Mouse (Mus musculus): ENCODE measurements around the gene Gpr149.
A peak's percentile ranks its signal among the peaks of the same experiment; 100 is the strongest.

The Gpr149 gene

DNA sequence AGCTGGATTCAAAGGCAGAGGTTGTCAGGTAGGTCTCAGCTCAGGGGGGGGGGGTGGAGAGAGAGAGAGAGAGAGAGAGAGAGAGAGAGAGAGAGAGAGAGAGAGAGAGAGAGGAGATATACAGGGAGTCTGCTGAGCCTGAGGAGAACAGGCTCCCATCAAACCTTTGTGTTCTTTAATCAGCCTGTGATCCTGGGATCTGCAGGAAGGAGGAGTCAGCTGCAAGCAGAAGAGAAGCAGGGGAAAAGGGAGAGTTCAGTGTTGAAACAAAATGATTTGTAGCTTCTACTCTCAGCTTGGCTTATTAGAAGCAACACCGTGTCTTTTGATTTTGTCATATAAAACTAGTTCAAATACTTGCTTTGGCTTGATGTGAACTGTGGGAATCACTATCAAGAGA, at the start of gene Gpr149:
Gene Gpr149 (minus strand): TSS at position 168 of the 400 bp plus-strand sequence.
- no peak for DNase-seq (ENCODE audit: low spot score in 2 of 2)

DNA sequence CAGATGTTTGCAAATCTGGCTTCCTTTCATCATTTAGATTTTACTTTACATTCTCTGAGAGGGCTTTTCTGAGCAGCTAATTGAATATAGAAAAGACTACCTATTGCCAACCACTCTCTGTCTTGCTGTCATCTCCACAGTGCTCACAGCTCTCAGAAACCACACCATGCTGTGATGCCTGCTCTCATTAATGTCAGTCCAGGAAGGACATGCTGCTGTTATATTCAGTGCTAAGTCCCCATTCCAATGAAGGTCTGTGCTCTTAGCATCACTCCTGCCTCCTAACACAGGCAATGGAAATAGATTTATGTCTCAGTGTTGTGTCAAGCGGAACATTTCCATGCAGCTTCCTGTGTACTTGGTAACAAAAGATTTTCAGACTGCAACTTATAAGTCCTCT, 45.6 kb upstream of the Gpr149 start:
- no peak for DNase-seq (ENCODE audit: low spot score in 2 of 2)

GRCm38 (mm10) chr3:62610861-62611260, 5.9 kb upstream of the Gpr149 start:
- DNase-seq (ENCODE audit: low spot score in 2 of 2) = no peak

GRCm38 (mm10) chr3:62605931-62606330, 991 bp upstream of the Gpr149 start:
- DNase-seq (ENCODE audit: low spot score in 2 of 2) = no peak

GRCm38 (mm10) chr3:62604047-62604391, 921 bp downstream of the Gpr149 start:
- DNase-seq (ENCODE audit: low spot score in 2 of 2) = no peak

GRCm38 (mm10) chr3:62603231-62604046, 1.5 kb downstream of the Gpr149 start:
- peak in 1 of 2 experiments; percentile 2 for DNase-seq (ENCODE audit: low spot score in 2 of 2)

DNA sequence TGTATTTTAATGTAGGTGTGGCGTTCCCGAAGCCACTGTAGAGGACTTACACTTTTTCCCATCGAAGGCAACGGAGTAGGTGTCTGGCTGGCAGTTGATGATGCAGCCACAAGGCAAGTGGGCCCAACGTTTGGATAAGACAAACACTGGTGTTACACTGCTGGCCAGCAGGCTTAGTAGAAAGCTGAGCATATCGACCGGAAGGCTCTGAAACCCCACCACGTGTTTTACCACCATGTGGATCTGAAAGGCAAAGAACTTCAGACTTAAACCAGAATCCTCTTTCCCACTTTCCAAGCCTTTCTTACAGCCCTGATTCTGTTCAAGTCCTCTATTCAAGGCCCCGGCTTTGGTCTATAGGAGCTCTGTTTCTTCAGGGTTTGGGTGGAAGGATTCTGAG, 2.5 kb downstream of the Gpr149 start:
- DNase-seq (ENCODE audit: low spot score in 2 of 2) = no peak

DNA sequence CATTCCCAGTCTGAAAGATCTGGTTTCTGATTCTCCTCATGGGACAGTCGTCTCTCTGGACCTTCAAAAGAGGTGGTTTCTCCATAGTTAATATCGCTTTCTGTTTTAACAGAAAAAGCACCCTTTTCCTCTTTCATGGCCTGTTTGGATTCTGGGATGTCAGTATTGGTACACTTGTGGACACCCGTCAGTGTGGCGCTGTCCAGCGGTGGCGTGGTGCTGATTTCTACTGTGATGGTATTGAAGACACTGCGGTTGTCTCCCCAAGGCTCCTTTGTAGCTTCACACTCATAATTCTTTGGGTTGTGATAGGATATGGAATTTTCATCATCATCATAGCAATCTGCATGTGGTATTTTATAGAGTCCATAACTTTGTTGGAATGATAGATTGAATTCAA, 10.1 kb downstream of the Gpr149 start:
- DNase-seq (ENCODE audit: low spot score in 2 of 2) = no peak

DNA sequence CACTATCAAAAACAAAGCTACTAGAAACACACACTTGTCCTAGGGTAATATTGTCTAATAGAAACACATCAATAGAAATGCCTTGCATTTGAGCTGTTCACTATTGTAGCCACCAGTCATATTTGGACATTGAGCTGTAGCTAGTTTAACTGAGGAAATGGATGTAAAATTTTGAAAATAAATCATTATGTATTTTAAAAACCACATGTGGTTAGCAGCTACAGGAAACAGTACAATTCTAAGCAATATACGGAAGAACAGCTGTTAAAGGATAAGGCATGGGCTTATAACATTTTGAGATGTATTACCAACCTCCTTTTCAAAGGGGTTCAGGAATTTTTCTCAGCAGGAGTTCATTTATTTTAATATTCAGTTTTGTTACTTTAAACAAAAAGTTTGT, 19.9 kb downstream of the Gpr149 start:
- DNase-seq (ENCODE audit: low spot score in 2 of 2) = no peak

GRCm38 (mm10) chr3:62527593-62527992, 77.3 kb downstream of the Gpr149 start:
- DNase-seq (ENCODE audit: low spot score in 2 of 2) = no peak

- DNase-seq (ENCODE audit: low spot score in 2 of 2) = peak; percentile 7 to 15
Measured at GRCm38 (mm10) chr3:62527160-62527559, 77.8 kb downstream of the Gpr149 start.

DNA sequence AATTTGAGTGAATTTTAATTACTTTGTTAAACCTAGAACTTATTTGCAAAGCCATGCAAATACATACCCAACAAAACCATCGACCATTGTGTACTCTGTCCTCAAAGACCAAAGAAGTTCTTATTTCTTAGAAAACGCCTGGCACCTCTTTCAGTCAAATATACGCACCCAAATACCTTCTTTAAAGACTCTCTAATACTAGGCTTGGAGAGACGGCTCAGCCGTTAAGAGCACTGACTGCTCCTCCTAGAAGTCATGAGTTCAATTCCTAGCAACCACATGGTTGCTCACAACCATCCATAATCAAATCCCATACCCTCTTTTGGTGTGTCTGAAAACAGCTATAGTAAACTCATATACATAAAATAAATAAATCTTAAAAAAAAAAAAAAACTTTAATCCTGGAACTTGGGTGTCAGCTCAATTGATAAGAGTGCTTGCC, 97.7 kb downstream of the Gpr149 start:
- DNase-seq (ENCODE audit: low spot score in 2 of 2) = no peak

- peak; percentile 97 to 98 for DNase-seq (ENCODE audit: low spot score in 2 of 2)
Measured at GRCm38 (mm10) chr3:62506488-62507205, 98.3 kb downstream of the Gpr149 start, which contains the start of gene Dhx36. Gene Dhx36 (minus strand): TSS chr3:62507004.

- DNase-seq (ENCODE audit: low spot score in 2 of 2) = no peak
Measured at GRCm38 (mm10) chr3:62505166-62505900, 99.6 kb downstream of the Gpr149 start.

DNA sequence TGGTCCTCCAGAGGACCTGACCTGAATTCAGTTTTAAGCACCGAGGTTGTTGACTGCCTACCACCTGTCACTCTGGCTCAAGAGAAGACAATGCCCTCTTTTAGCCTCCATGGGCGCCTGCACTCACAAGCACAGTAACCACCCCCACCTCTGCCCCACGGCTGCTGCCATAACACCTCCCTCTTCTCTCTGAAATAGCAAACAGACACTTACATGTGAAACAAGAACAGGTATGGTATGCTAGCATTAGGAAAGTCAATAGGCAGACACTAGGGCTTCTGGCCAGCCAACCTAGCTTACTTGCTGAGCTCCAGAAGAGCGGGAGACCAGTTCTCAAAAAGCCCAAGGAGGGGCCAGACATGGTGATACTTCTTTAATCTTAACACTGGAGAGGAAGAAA, 105.6 kb downstream of the Gpr149 start:
- DNase-seq (ENCODE audit: low spot score in 2 of 2) = no peak

- no peak for DNase-seq (ENCODE audit: low spot score in 2 of 2)
Measured at GRCm38 (mm10) chr3:62492568-62492967, 112.4 kb downstream of the Gpr149 start.

- no peak for DNase-seq (ENCODE audit: low spot score in 2 of 2)
Measured at GRCm38 (mm10) chr3:62484340-62484739, 120.6 kb downstream of the Gpr149 start.

All from right cerebral cortex, postnatal 36 days (tissue).